Mouse (Mus musculus) midbrain, embryonic 14.5 days (tissue): Measurements from ENCODE around the gene Timm44. TPM values are rescaled to one million over a fixed set of nuclear protein-coding genes. Genes with fewer than 3 reads are reported as not detected.
A peak's percentile ranks its signal among the peaks of the same experiment; 100 is the strongest.

Source experiments
- ATAC-seq: fragments of 200-750 bp; cut with Nextera tagmentation; 2 replicates; pipeline ENCODE4 v1.8.0; 2017; ENCODE audit warnings: moderate number of reproducible peaks, moderate library complexity; ENCODE audit not compliant: low FRiP score, low TSS enrichment
- DNase-seq: peaks from one replicate; pipeline ENCODE4 v3.0.0-alpha.2; 2015
- H3K27ac ChIP-seq: fragments of 300-500 bp; sonication (generic); replicated peaks from 2 replicates; pipeline ENCODE4 v1.5.1; 2014; ENCODE audit warnings: mild to moderate bottlenecking, low read depth, low read length, moderate library complexity
- H3K27me3 ChIP-seq: fragments of 300-500 bp; sonication (generic); 2 replicates; pipeline ENCODE4 v1.6.1; 2014; ENCODE audit warnings: low read length, control low read depth, mixed read lengths; ENCODE audit not compliant: control insufficient read depth, insufficient read depth
- H3K36me3 ChIP-seq: fragments of 300-500 bp; sonication (generic); 2 replicates; pipeline ENCODE4 v1.6.1; 2014; ENCODE audit warnings: low read length, control low read depth; ENCODE audit not compliant: control insufficient read depth, insufficient read depth
- H3K4me1 ChIP-seq: fragments of 300-500 bp; sonication (generic); 2 replicates; pipeline ENCODE4 v1.6.1; 2014; ENCODE audit warnings: mild to moderate bottlenecking, antibody characterized with exemption, low read length, control low read depth; ENCODE audit not compliant: control insufficient read depth, insufficient read depth
- H3K4me2 ChIP-seq: fragments of 300-500 bp; sonication (generic); 2 replicates; pipeline ENCODE4 v1.6.1; 2014; ENCODE audit warnings: mild to moderate bottlenecking, low read length, moderate library complexity
- H3K4me3 ChIP-seq: fragments of 300-500 bp; sonication (generic); replicated peaks from 2 replicates; pipeline ENCODE4 v1.5.1; 2014; ENCODE audit warnings: low read depth, low read length
- H3K9ac ChIP-seq: fragments of 300-500 bp; sonication (generic); replicated peaks from 2 replicates; pipeline ENCODE4 v1.6.1; 2014; ENCODE audit warnings: mild to moderate bottlenecking, low read length, moderate library complexity
- H3K9me3 ChIP-seq: fragments of 300-500 bp; sonication (generic); 2 replicates; pipeline ENCODE4 v1.6.1; 2016; ENCODE audit warnings: low read length, control low read depth, mixed read lengths; ENCODE audit not compliant: control insufficient read depth
- WGBS: fragments of 180-500 bp; shearing (Covaris S2); extraction: QIAGEN DNeasy Blood & Tissue Kit; methylation state at CpG from one replicate; pipeline ENCODE4 v1.1.7; 2014; 5-methylcytosine and 5-hydroxymethylcytosine counted together
- polyA plus RNA-seq: library from polyadenylated mRNA; unstranded; fragments of >200 nt; fragmentation: Nextera tagmentation; extraction: Ambion mirVana; gene quantifications from 2 replicates; pipeline ENCODE4 v1.2.1, GENCODE M21; 2014

The Timm44 gene
- polyA plus RNA-seq, 1 experiment from 2014 or later = 47.2 TPM

DNA sequence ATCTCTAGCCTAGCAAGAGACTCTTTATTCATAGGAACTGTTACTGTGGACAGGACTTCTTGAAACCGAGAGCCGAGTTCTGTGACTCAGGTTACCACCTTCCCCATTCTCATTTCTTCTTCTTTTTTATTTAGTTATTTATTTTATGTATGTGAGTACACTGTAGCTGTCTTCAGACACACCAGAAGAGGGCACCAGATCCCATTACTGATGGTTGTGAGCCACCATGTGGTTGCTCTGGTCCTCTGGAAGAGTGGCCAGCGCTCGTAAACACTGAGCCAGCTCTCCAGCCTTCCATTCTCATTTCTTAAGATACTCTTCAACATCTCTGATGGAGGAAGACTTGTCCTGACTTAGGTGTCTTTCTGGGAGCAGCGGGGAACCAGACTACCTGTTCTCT lies 17.0 kb upstream of the Timm44 start:
- 90% methylated on average over 5 of the region's 5 CpGs for WGBS
- H3K36me3 ChIP-seq = peaks cover 90% of the 10 kb centered on the region
- ATAC-seq (no peak), DNase-seq (no peak)
- no peak overlapping the region for H3K4me2 ChIP-seq
- H3K4me1 ChIP-seq = no peaks in the 10 kb centered on the region
- H3K27ac ChIP-seq = no peak overlapping the region
- H3K9ac ChIP-seq = no peak overlapping the region
- H3K4me3 ChIP-seq = no peak overlapping the region
- H3K27me3 ChIP-seq = no peaks in the 10 kb centered on the region
- H3K9me3 ChIP-seq = no peaks in the 10 kb centered on the region

DNA sequence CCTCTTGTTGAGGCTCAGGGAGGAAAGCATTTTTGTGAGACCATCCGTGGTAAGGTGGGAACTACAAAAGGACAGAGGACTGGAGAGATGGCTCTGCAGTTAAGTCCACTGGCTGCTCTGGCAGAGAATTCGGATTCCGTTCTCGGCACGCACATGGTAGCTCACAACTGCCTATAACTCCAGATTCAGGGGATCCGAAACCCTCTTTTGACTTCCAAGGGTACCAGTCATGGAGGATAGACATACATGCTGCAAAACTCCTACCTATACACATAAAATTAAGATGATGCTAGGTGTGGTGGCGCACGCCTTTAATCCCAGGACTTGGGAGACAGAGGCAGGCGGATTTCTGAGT lies 375 bp upstream of the Timm44 start:
- 26% methylated on average over 9 of the region's 9 CpGs for WGBS
- ATAC-seq (no peak), DNase-seq (no peak)
- H3K4me3 ChIP-seq = peak overlapping the region; percentile 70
- H3K4me2 ChIP-seq = peak overlapping the region; percentile 60
- H3K9me3 ChIP-seq = no peaks in the 10 kb centered on the region
- H3K9ac ChIP-seq = peak overlapping the region; percentile 71
- no peaks in the 10 kb centered on the region for H3K27me3 ChIP-seq
- no peaks in the 10 kb centered on the region for H3K4me1 ChIP-seq
- peak overlapping the region; percentile 66 for H3K27ac ChIP-seq
- peaks cover 26% of the 10 kb centered on the region for H3K36me3 ChIP-seq

DNA sequence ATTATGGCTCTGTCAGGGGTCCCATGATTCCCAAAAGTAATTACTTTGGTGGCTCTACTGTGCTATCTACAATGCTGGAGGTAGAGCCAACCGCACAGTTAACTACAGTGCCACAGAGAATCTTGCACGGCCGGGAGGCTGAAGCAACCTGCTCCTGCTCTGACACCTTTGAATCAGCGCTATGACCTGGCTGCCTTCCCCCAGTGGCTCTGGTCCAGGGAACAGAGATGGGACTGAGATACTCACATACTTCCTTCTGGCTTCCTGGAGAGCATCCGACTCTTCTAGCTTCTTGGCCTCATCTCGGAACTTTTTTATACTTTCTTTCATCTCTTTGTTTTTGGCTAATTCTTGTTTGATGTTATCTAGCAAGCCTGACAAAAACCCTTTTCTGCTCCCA lies 6.1 kb downstream of the Timm44 start:
- Histone ChIP-seq H3K36me3 (peaks cover 86% of the 10 kb centered on the region), H3K9ac (no peak overlapping the region), H3K4me3 (no peak overlapping the region), H3K27ac (no peak overlapping the region), H3K4me2 (no peak overlapping the region), H3K9me3 (no peaks in the 10 kb centered on the region), H3K4me1 (no peaks in the 10 kb centered on the region), H3K27me3 (no peaks in the 10 kb centered on the region)
- WGBS = 97% methylated on average over 6 of the region's 6 CpGs
- ATAC-seq = no peak
- no peak for DNase-seq

DNA sequence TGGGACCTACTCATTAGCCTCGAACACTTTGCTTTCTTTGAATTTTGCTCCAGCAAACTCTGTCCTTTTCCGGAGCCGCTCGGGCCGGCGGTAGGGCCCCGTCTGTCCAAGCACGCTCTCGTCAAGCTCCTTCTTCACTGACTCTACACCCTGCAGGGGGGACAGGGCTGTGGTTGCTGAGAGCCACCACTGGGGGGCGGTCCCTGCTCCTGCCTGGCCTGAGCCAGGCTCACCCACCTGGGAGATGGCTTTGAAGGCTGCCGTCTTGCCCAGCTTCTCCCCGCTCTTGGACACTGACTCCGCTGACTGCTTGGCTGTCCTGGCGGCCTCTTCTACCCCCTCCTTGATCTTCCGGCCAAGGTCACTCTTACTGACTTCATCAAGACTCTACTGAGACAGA lies 8.1 kb downstream of the Timm44 start:
- Histone ChIP-seq H3K27ac (no peak overlapping the region), H3K9ac (no peak overlapping the region), H3K9me3 (no peaks in the 10 kb centered on the region), H3K27me3 (no peaks in the 10 kb centered on the region), H3K4me3 (no peak overlapping the region), H3K4me1 (no peaks in the 10 kb centered on the region), H3K4me2 (no peak overlapping the region), H3K36me3 (peaks cover 92% of the 10 kb centered on the region)
- ATAC-seq (0 out of 2 replicates have a peak, but pooled peaks have one; percentile 50), DNase-seq (peak; percentile 36)
- 76% methylated on average over 15 of the region's 15 CpGs for WGBS

DNA sequence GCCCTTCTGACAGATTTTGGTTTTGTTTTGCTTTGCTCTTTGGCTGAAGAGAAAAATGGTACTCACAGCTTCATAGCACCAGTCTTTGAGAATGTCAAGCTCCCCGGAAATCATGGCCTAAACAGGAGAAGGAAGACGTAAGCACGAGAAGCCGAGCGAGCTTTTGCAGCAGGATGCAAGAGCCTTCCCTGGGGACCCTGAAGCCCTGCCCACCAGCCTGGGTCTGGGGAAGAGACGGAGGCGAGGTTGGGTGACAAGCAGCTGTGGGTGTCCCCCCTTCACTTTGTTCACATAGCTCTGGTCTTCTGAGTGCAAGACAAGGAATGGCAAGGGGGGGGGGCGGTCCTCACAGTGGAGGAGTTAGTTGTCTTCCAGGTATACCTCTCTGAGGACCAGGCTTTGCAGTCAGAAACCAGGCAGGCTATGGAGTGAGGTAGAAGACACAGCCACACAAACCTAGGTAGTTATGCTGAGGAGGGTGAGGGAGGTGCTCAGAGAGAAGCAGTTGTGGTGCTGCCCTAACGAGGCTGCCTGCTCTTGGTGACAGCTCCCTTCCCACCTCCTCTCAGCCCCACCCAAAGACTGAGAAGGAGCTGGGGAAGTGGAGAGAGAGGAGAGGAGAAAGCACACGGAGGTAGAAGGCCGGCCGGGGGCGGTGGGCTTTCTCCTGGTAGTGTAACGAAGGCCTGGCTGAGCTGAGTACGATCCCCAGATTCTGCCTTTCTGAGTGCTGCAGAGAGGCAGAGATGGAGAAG lies 10.4 kb downstream of the Timm44 start:
- H3K4me1 ChIP-seq = no peaks in the 10 kb centered on the region
- ATAC-seq (no peak), DNase-seq (no peak)
- H3K36me3 ChIP-seq = peaks cover 95% of the 10 kb centered on the region
- no peak overlapping the region for H3K4me3 ChIP-seq
- H3K4me2 ChIP-seq = no peak overlapping the region
- no peaks in the 10 kb centered on the region for H3K9me3 ChIP-seq
- H3K27ac ChIP-seq = no peak overlapping the region
- no peak overlapping the region for H3K9ac ChIP-seq
- H3K27me3 ChIP-seq = no peaks in the 10 kb centered on the region
- WGBS = 94% methylated on average over 15 of the region's 15 CpGs

DNA sequence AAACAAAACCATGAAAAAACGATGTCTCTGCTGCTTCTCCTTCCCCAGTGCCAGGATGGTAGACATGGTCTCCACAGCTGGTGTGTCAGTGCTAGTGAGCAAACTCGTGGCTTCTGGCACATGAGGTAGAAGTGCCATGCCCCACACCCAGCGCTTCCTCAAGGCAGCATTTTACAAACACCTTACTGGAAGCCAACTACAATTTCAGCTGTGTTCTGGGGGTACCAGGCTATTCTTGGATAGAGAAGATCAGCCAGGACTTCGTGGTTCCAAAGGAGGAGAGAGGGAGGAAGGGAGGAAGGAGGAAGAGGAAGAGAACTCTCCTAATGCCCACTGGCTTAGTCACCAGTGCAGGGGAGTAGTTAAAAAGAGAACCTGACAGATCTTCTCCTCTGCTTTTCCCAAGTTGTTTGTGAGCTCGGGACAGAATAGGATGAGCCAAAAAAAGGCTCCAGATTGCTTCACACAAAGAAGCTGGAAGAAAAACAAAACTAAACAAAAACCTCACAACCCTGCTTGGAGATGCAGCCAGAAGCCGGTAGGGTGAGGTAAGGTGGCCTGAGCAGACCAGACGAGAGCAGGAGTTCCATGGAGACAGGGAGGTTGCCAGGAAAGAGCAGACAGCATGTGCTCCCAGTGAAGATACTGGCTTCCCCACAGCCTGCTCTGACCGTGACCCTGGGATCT lies 12.5 kb downstream of the Timm44 start:
- Histone ChIP-seq H3K9me3 (no peaks in the 10 kb centered on the region), H3K4me2 (no peak overlapping the region), H3K4me3 (no peak overlapping the region), H3K4me1 (no peaks in the 10 kb centered on the region), H3K27ac (no peak overlapping the region), H3K9ac (no peak overlapping the region), H3K27me3 (no peaks in the 10 kb centered on the region), H3K36me3 (peaks cover 84% of the 10 kb centered on the region)
- no peak for DNase-seq
- no peak for ATAC-seq
- WGBS = 91% methylated on average over 8 of the region's 8 CpGs

DNA sequence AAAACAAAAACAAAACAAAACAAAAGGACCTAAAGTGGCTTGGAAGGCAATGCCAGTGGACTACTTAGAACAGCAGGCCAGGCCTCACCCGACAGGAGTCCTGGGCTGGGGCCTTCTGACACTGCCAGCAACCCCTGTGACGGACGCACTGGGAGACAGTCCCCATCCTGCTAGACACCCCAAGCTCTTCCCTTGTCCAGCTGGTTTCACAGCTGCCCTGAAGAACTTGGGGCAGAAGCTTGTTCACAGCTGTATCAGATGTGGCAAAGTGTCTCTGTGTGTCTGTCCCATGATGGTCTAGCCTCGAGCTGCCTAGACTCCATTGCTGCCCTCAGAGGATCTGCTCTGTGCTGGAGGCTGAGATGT lies 15.9 kb downstream of the Timm44 start:
- Histone ChIP-seq H3K4me2 (peak overlapping the region; percentile 81), H3K9me3 (no peaks in the 10 kb centered on the region), H3K4me1 (peaks cover 16% of the 10 kb centered on the region), H3K9ac (0 out of 2 replicates have a peak overlapping the region, but pooled peaks have one; percentile 23), H3K4me3 (no peak overlapping the region; the same call in 1 of the 2 replicates), H3K36me3 (peaks cover 81% of the 10 kb centered on the region), H3K27ac (peak overlapping the region; percentile 96), H3K27me3 (no peaks in the 10 kb centered on the region)
- ATAC-seq (no peak), DNase-seq (no peak)
- WGBS = 88% methylated on average over 4 of the region's 4 CpGs

DNA sequence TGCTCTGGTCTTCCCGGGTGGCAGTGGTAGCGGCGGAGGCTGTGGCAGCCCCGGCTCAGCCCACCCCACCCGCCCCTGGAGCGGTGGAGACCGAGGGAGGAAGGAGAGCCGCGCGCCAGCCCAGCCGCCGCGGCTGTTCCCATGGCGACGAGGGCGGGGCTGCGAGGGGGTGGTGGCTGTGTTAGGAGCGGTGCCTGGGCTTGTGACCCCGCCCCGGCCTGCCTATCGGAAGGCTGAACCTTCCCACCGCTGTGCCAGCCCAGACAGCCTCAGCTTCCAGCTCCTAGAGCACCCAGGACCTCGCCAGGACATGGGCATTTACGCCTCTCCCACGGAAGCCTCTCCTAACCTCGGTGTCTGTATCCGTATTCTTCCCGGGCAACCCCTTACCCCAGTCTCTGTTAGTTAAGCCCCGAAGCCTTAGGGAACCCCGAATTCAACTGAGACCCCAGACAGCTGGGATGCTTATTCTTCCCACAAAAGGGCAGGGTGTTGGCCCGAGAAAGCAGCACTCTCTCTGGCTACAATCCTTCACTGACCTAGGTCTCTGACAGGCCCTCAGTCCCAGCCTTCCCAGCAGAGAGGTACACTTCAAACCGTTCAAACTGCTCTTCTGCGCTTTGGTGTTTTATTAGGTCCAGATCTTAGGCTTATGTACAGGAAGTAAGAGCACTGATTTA lies 16.4 kb downstream of the Timm44 start, which contains the start of gene Ctxn1:
Ctxn1 (minus strand) TSS at position 150 of the 680 bp plus-strand sequence.
- peaks cover 81% of the 10 kb centered on the region for H3K36me3 ChIP-seq

More for the DNA sequence above, 16.4 kb downstream of the Timm44 start, which contains the start of gene Ctxn1:
- H3K4me2 ChIP-seq = peak within 1 kb of the TSS; percentile 81
- peak; percentile 96 for DNase-seq
- H3K9ac ChIP-seq = peak within 1 kb of the TSS; percentile 98
- H3K4me3 ChIP-seq = peak within 1 kb of the TSS; percentile 88
- no peaks in the 10 kb centered on the region for H3K27me3 ChIP-seq
- H3K9me3 ChIP-seq = no peaks in the 10 kb centered on the region
- H3K4me1 ChIP-seq = peaks cover 20% of the 10 kb centered on the region
- 8% methylated on average over 26 of the region's 33 CpGs for WGBS
- ATAC-seq = peak; percentile 92
- H3K27ac ChIP-seq = peak within 1 kb of the TSS; percentile 96
